Mouse (Mus musculus): Measurements from ENCODE around the gene Slc5a11. TPM values are rescaled to one million over a fixed set of nuclear protein-coding genes. Genes with fewer than 3 reads are reported as not detected.

Slc5a11 gene
- polyA plus RNA-seq (2015; fragmentation: Nextera tagmentation; extraction: Ambion mirVana) = 0.11 and 0.43 TPM in 2 replicates

GRCm38 (mm10) chr7:123214365-123215075, at the start of gene Slc5a11:
Slc5a11 (plus strand) TSS chr7:123214780.
- 30% methylated on average over 8 of the region's 8 CpGs for WGBS
- no peak within 1 kb of the TSS for H3K9ac ChIP-seq (replicated peaks)
- no peaks in the 10 kb centered on the region for H3K36me3 ChIP-seq
- H3K9me3 ChIP-seq = no peaks in the 10 kb centered on the region
- no peaks in the 10 kb centered on the region for H3K4me1 ChIP-seq
- H3K4me2 ChIP-seq (replicated peaks) = no peak within 1 kb of the TSS
- H3K27me3 ChIP-seq = no peaks in the 10 kb centered on the region
- no peak for ATAC-seq (replicated peaks)
- no peak within 1 kb of the TSS for H3K27ac ChIP-seq (replicated peaks)
- no peak within 1 kb of the TSS for H3K4me3 ChIP-seq

DNA sequence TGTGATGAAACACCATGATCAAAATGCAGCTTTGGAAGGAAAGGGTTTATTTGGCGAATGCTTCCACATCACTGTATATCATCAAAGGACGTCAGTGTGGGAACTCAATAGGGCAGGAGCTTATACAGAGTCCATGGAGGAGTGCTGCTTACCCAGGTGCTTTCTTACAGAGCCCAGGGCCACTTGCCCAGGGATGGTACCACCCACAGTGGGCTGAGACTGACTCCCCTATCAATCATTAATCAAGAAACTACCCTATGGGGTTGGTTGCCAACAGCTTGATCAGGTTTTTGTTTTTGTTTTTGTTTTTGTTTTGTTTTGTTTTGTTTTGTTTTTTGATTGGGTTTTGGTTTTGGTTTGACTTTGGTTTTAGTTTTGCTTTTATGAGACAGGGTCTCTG, 47.1 kb upstream of the Slc5a11 start:
- Histone ChIP-seq H3K27ac (replicated peaks) (no peak overlapping the region), H3K4me2 (replicated peaks) (no peak overlapping the region), H3K9ac (replicated peaks) (no peak overlapping the region), H3K9me3 (no peaks in the 10 kb centered on the region), H3K36me3 (peaks cover 92% of the 10 kb centered on the region), H3K4me1 (no peaks in the 10 kb centered on the region), H3K27me3 (no peaks in the 10 kb centered on the region), H3K4me3 (no peak overlapping the region)
- 94% methylated on average over 2 of the region's 2 CpGs for WGBS
- no peak for ATAC-seq (replicated peaks)

GRCm38 (mm10) chr7:123169618-123170017, 45.0 kb upstream of the Slc5a11 start:
- no peaks in the 10 kb centered on the region for H3K4me1 ChIP-seq
- H3K36me3 ChIP-seq = peaks cover 89% of the 10 kb centered on the region
- no peak overlapping the region for H3K27ac ChIP-seq (replicated peaks)
- no peak overlapping the region for H3K4me2 ChIP-seq (replicated peaks)
- 88% methylated on average over 2 of the region's 2 CpGs for WGBS
- no peak overlapping the region for H3K4me3 ChIP-seq
- no peak overlapping the region for H3K9ac ChIP-seq (replicated peaks)
- ATAC-seq (replicated peaks) = no peak
- H3K27me3 ChIP-seq = no peaks in the 10 kb centered on the region
- H3K9me3 ChIP-seq = no peaks in the 10 kb centered on the region

GRCm38 (mm10) chr7:123172101-123172500, 42.5 kb upstream of the Slc5a11 start:
- peaks cover 86% of the 10 kb centered on the region for H3K36me3 ChIP-seq
- WGBS = 86% methylated on average over 5 of the region's 5 CpGs
- H3K27me3 ChIP-seq = no peaks in the 10 kb centered on the region
- no peak overlapping the region for H3K4me2 ChIP-seq (replicated peaks)
- no peak overlapping the region for H3K9ac ChIP-seq (replicated peaks)
- no peaks in the 10 kb centered on the region for H3K9me3 ChIP-seq
- no peaks in the 10 kb centered on the region for H3K4me1 ChIP-seq
- no peak overlapping the region for H3K4me3 ChIP-seq
- ATAC-seq (replicated peaks) = no peak
- H3K27ac ChIP-seq (replicated peaks) = no peak overlapping the region

- Histone ChIP-seq H3K4me3 (no peak overlapping the region), H3K4me2 (replicated peaks) (no peak overlapping the region), H3K9me3 (no peaks in the 10 kb centered on the region), H3K27ac (replicated peaks) (no peak overlapping the region), H3K36me3 (peaks cover 81% of the 10 kb centered on the region), H3K4me1 (no peaks in the 10 kb centered on the region), H3K9ac (replicated peaks) (no peak overlapping the region), H3K27me3 (no peaks in the 10 kb centered on the region)
- ATAC-seq (replicated peaks) = no peak
Measured at GRCm38 (mm10) chr7:123177215-123177614, 37.4 kb upstream of the Slc5a11 start.

- WGBS = 82% methylated on average over 20 of the region's 20 CpGs
- Histone ChIP-seq H3K9ac (replicated peaks) (no peak overlapping the region), H3K36me3 (peaks cover 87% of the 10 kb centered on the region), H3K4me1 (no peaks in the 10 kb centered on the region), H3K4me3 (no peak overlapping the region), H3K27me3 (no peaks in the 10 kb centered on the region), H3K9me3 (no peaks in the 10 kb centered on the region), H3K27ac (replicated peaks) (no peak overlapping the region), H3K4me2 (replicated peaks) (no peak overlapping the region)
- no peak for ATAC-seq (replicated peaks)
Measured at GRCm38 (mm10) chr7:123181787-123182701, 32.5 kb upstream of the Slc5a11 start.

- no peaks in the 10 kb centered on the region for H3K9me3 ChIP-seq
- no peak overlapping the region for H3K4me2 ChIP-seq (replicated peaks)
- peaks cover 97% of the 10 kb centered on the region for H3K36me3 ChIP-seq
- no peak overlapping the region for H3K9ac ChIP-seq (replicated peaks)
- H3K4me1 ChIP-seq = no peaks in the 10 kb centered on the region
- WGBS = 95% methylated on average over 1 of the region's 1 CpGs
- H3K4me3 ChIP-seq = no peak overlapping the region
- no peak for ATAC-seq (replicated peaks)
- no peak overlapping the region for H3K27ac ChIP-seq (replicated peaks)
- H3K27me3 ChIP-seq = no peaks in the 10 kb centered on the region
Measured at GRCm38 (mm10) chr7:123184891-123185290, 29.7 kb upstream of the Slc5a11 start.

DNA sequence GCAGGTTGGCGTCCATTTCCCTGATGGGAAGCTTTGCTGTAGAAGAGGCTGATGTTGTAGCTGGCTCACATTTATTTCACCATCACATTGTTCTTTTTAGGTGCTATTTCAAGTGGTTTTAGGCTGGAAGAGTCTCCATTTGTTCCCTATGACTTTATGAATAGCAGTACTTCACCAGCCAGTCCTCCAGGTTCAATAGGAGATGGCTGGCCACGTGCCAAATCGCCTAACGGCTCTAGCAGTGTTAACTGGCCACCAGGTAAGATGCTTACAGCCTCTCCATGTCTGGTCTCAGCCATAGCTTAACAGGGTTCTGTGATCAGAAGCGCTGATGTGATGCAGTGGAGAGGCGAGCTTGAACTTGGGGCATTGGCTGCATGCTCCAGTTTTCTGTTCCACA, 28.1 kb upstream of the Slc5a11 start:
- Histone ChIP-seq H3K4me1 (no peaks in the 10 kb centered on the region), H3K9me3 (no peaks in the 10 kb centered on the region), H3K36me3 (peaks cover 97% of the 10 kb centered on the region), H3K4me2 (replicated peaks) (no peak overlapping the region), H3K27ac (replicated peaks) (no peak overlapping the region), H3K9ac (replicated peaks) (no peak overlapping the region), H3K27me3 (no peaks in the 10 kb centered on the region), H3K4me3 (no peak overlapping the region)
- 81% methylated on average over 6 of the region's 6 CpGs for WGBS
- no peak for ATAC-seq (replicated peaks)

GRCm38 (mm10) chr7:123187246-123187645, 27.3 kb upstream of the Slc5a11 start:
- H3K27me3 ChIP-seq = no peaks in the 10 kb centered on the region
- H3K27ac ChIP-seq (replicated peaks) = no peak overlapping the region
- H3K4me3 ChIP-seq = no peak overlapping the region
- H3K36me3 ChIP-seq = peaks cover 97% of the 10 kb centered on the region
- H3K9ac ChIP-seq (replicated peaks) = no peak overlapping the region
- H3K4me1 ChIP-seq = no peaks in the 10 kb centered on the region
- H3K9me3 ChIP-seq = no peaks in the 10 kb centered on the region
- ATAC-seq (replicated peaks) = no peak
- H3K4me2 ChIP-seq (replicated peaks) = no peak overlapping the region
- 94% methylated on average over 4 of the region's 4 CpGs for WGBS

DNA sequence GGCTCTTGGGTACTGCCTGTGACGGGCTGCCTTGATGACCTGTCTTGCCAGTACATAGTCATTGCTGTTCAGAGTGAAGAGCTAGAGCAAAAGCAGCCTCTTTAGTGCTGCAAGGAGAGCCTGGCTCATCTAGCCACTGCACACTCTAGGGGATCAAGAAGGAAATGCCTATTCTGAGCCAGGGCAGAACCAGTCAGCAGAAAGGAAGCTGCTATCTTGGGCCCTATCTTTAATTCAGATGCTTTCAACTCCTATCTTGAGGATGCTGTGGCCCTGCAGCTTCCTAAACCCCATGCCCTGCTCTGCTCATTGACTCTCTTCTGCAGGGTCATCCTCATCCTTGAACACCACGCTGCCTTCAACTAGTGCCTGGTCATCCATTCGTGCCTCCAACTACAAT, 26.1 kb upstream of the Slc5a11 start:
- Histone ChIP-seq H3K9me3 (no peaks in the 10 kb centered on the region), H3K4me3 (no peak overlapping the region), H3K9ac (replicated peaks) (no peak overlapping the region), H3K4me2 (replicated peaks) (no peak overlapping the region), H3K36me3 (peaks cover 97% of the 10 kb centered on the region), H3K27me3 (no peaks in the 10 kb centered on the region), H3K4me1 (no peaks in the 10 kb centered on the region), H3K27ac (replicated peaks) (no peak overlapping the region)
- WGBS = 86% methylated on average over 3 of the region's 3 CpGs
- no peak for ATAC-seq (replicated peaks)

DNA sequence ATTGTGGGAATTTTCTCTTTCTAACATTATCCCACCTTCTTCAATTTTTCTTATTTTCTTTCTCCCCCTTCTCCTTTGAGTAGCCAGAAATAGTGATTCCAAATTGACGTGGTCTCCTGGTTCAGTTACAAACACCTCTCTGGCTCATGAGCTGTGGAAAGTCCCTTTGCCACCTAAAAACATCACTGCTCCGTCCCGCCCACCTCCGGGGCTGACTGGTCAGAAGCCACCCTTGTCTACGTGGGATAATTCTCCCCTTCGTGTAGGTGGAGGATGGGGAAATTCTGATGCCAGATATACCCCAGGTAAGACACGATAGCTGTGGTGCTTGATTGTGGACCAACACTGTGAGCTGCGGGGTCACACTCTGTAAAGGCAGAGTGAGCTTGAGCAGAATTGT, 24.8 kb upstream of the Slc5a11 start:
- no peak overlapping the region for H3K4me3 ChIP-seq
- no peak overlapping the region for H3K4me2 ChIP-seq (replicated peaks)
- H3K27ac ChIP-seq (replicated peaks) = no peak overlapping the region
- WGBS = 94% methylated on average over 8 of the region's 8 CpGs
- H3K9me3 ChIP-seq = no peaks in the 10 kb centered on the region
- no peak for ATAC-seq (replicated peaks)
- H3K36me3 ChIP-seq = peaks cover 94% of the 10 kb centered on the region
- no peaks in the 10 kb centered on the region for H3K27me3 ChIP-seq
- H3K4me1 ChIP-seq = no peaks in the 10 kb centered on the region
- H3K9ac ChIP-seq (replicated peaks) = no peak overlapping the region

DNA sequence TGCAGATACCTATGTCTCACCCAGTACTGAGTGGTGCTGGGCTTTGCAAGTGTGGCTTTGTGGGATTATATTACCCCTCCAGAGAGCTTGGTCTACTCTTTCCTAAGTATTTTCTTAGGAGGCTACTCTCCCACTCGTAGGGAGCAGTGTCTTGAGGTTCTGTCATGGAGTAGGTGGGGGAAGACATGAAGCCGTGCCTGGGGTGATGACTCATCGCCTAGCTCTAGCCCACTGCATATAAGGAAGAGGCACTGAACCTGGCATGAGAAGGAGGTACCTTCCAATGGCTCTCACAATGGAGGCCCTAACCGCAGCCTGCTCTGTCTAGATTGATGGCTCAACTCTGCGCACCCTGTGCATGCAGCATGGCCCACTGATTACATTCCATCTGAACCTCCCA, 22.8 kb upstream of the Slc5a11 start:
- no peaks in the 10 kb centered on the region for H3K27me3 ChIP-seq
- no peak overlapping the region for H3K4me2 ChIP-seq (replicated peaks)
- H3K36me3 ChIP-seq = peaks cover 84% of the 10 kb centered on the region
- WGBS = 94% methylated on average over 5 of the region's 5 CpGs
- H3K4me3 ChIP-seq = no peak overlapping the region
- H3K27ac ChIP-seq (replicated peaks) = no peak overlapping the region
- H3K9ac ChIP-seq (replicated peaks) = no peak overlapping the region
- H3K4me1 ChIP-seq = no peaks in the 10 kb centered on the region
- ATAC-seq (replicated peaks) = no peak
- H3K9me3 ChIP-seq = no peaks in the 10 kb centered on the region

Data from forebrain, embryonic 15.5 days (tissue).